Mouse (Mus musculus) embryonic facial prominence, embryonic 12.5 days (tissue): ENCODE results near the gene Ccl22. TPM values are rescaled to one million over a fixed set of nuclear protein-coding genes. Genes with fewer than 3 reads are reported as not detected.

Experiments
- ATAC-seq: fragments of 200-750 bp; cut with Nextera tagmentation; 2 replicates; pipeline ENCODE4 v1.8.0; 2017; ENCODE audit not compliant: insufficient number of reproducible peaks, insufficient read depth, low FRiP score, low TSS enrichment
- H3K27ac ChIP-seq: fragments of 300-500 bp; sonication (generic); 2 replicates; pipeline ENCODE4 v1.5.1; 2016; ENCODE audit warnings: mild to moderate bottlenecking
- H3K27me3 ChIP-seq: fragments of 300-500 bp; sonication (generic); 2 replicates; pipeline ENCODE4 v1.6.1; 2016; ENCODE audit warnings: mild to moderate bottlenecking, moderate library complexity
- H3K36me3 ChIP-seq: fragments of 300-500 bp; sonication (generic); 2 replicates; pipeline ENCODE4 v1.6.1; 2016; ENCODE audit warnings: mild to moderate bottlenecking
- H3K4me1 ChIP-seq: fragments of 300-500 bp; sonication (generic); 2 replicates; pipeline ENCODE4 v1.6.1; 2016
- H3K4me2 ChIP-seq: fragments of 300-500 bp; sonication (generic); replicated peaks from 2 replicates; pipeline ENCODE4 v1.6.1; 2016; ENCODE audit warnings: mild to moderate bottlenecking, moderate library complexity
- H3K4me3 ChIP-seq: fragments of 300-500 bp; sonication (generic); 2 replicates; pipeline ENCODE4 v1.5.1; 2016; ENCODE audit warnings: mild to moderate bottlenecking
- H3K9ac ChIP-seq: fragments of 300-500 bp; sonication (generic); 2 replicates; pipeline ENCODE4 v1.6.1; 2016; ENCODE audit warnings: mild to moderate bottlenecking, moderate library complexity
- H3K9me3 ChIP-seq: fragments of 300-500 bp; sonication (generic); 2 replicates; pipeline ENCODE4 v1.6.1; 2016; ENCODE audit warnings: mild to moderate bottlenecking, moderate library complexity
- whole genome bisulfite sequencing: fragments of 180-500 bp; shearing (Covaris S2); methylation state at CpG from one replicate; pipeline ENCODE4 v1.1.7; 2016; 5-methylcytosine and 5-hydroxymethylcytosine counted together
- polyA plus RNA-seq: library from polyadenylated mRNA; unstranded; fragments of >200 nt; fragmentation: Nextera tagmentation; extraction: Ambion mirVana; gene quantifications from 2 replicates; pipeline ENCODE4 v1.2.1, GENCODE M21; 2016

Gene Ccl22
- polyA plus RNA-seq, 1 experiment from 2014 or later, result not detected

DNA sequence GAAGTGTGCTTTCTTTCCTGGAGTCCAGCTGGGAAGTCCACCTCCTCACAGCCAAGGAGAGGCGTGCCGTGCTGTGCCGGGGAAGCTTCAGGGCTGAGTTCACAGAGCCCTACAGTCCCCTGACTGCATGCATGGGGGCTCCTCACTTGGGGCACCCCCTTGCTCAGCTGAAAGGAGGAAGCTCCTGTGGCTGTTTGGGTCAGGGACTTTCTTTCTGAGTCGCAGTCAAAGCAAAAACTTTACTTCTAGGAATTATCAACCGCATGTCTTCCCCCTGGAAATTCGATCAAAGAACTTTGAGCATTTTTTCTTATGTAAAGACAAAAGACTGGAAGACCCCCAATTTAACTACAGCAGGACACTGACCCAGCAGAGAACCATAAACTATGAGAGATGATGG, 5.6 kb upstream of the Ccl22 start:
- no peak for ATAC-seq
- Histone ChIP-seq H3K9me3 (no peaks in the 10 kb centered on the region), H3K4me1 (no peaks in the 10 kb centered on the region), H3K27me3 (no peaks in the 10 kb centered on the region), H3K27ac (no peak overlapping the region), H3K36me3 (no peaks in the 10 kb centered on the region), H3K9ac (no peak overlapping the region), H3K4me2 (no peak overlapping the region), H3K4me3 (no peak overlapping the region)
- WGBS, result 88% methylated on average over 6 of the region's 6 CpGs

DNA sequence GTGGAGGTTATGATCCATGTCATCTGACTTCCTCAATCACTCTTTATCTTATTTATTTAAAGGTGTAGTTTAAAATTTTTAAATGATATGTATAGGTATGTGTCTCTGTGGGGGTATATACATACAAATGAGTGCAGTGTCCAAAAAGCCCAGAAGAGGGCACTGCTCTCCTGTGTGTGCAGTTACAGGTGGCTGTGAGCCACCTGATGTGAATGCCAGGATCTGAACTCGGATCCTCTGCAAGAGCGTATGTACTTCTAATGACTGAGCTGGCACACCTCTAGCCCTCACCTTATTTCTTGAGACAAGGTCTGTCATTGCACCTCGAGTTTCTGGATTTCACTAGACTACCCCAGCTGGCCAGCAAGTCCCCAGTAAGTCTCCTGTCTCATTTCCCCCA, 4.8 kb upstream of the Ccl22 start:
- no peak for ATAC-seq
- 84% methylated on average over 3 of the region's 3 CpGs for WGBS

DNA sequence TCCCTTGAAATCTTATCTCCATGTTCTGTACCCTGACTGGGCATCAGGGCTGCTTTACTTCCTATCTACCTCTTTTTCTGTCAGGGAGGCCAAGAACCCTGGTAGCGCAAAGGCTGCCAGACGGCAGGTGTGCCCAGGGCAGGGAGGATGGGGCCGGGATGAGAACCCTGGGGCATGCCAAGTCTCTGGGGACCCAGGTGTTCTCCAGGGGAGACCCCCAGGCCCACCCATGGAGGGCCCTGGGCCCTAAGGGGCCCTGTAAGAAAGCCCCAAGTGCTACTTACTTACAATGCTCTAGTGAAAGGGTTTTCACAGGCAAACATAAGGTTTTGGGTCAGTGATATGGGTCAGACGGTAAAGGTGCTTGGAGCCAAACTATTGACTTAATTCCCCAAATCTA, 3.7 kb upstream of the Ccl22 start:
- Histone ChIP-seq H3K36me3 (no peaks in the 10 kb centered on the region), H3K4me3 (no peak overlapping the region), H3K9ac (no peak overlapping the region), H3K9me3 (no peaks in the 10 kb centered on the region), H3K27ac (no peak overlapping the region), H3K4me2 (no peak overlapping the region), H3K4me1 (no peaks in the 10 kb centered on the region), H3K27me3 (no peaks in the 10 kb centered on the region)
- WGBS, result 94% methylated on average over 4 of the region's 4 CpGs
- ATAC-seq, result no peak

More for the DNA sequence above, 4.8 kb upstream of the Ccl22 start:
- H3K4me3 ChIP-seq, result no peak overlapping the region
- no peaks in the 10 kb centered on the region for H3K4me1 ChIP-seq
- no peaks in the 10 kb centered on the region for H3K36me3 ChIP-seq
- no peak overlapping the region for H3K4me2 ChIP-seq
- H3K9me3 ChIP-seq, result no peaks in the 10 kb centered on the region
- no peak overlapping the region for H3K9ac ChIP-seq
- H3K27ac ChIP-seq, result no peak overlapping the region
- no peaks in the 10 kb centered on the region for H3K27me3 ChIP-seq

DNA sequence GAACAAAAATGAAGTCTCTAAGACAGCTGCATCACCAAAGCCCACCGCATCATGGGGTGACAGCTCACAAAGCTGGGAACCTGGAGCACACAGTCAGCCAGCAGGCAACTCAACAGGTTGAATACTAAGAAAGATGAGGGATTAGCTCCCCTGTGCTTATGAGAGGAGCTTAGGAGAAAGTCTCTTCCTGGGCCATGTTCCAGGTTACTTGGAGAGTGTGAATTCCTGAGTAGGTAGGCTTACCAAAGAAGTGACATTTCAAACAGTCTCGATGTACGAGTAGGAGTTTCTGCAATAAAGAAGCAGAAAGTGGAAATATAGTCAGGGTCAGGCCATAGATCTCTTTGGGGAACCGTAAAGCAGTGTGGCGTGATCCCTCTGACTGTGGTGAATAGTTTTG, 906 bp upstream of the Ccl22 start:
- 88% methylated on average over 5 of the region's 5 CpGs for WGBS
- no peak overlapping the region for H3K27ac ChIP-seq
- H3K9me3 ChIP-seq, result no peaks in the 10 kb centered on the region
- H3K27me3 ChIP-seq, result no peaks in the 10 kb centered on the region
- no peak for ATAC-seq
- H3K4me2 ChIP-seq, result no peak overlapping the region
- no peaks in the 10 kb centered on the region for H3K36me3 ChIP-seq
- no peaks in the 10 kb centered on the region for H3K4me1 ChIP-seq
- no peak overlapping the region for H3K4me3 ChIP-seq
- no peak overlapping the region for H3K9ac ChIP-seq

DNA sequence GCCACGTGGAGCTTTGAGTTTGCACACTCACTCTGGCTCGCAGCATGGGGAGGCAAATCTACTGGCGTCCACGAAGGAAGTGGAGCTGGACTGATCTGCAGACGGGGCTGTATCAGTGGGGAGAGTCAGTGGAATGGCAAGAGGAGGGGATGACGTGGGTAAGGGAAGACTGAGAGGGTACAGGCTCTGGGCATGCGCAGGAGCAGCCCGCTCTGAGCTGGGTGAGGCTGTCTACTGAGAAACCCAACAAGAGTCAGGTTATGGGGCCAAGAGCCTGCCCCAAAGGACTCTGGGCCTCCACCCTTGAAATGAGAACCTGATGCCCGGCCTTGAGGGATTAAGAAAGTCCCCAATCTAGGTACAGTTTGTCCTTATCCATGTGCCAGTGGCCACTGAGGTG, 418 bp upstream of the Ccl22 start:
- no peaks in the 10 kb centered on the region for H3K36me3 ChIP-seq
- H3K4me3 ChIP-seq, result no peak overlapping the region
- no peak overlapping the region for H3K4me2 ChIP-seq
- H3K9me3 ChIP-seq, result no peaks in the 10 kb centered on the region
- no peak overlapping the region for H3K9ac ChIP-seq
- H3K27ac ChIP-seq, result no peak overlapping the region
- 80% methylated on average over 9 of the region's 9 CpGs for WGBS
- H3K4me1 ChIP-seq, result no peaks in the 10 kb centered on the region
- no peak for ATAC-seq
- H3K27me3 ChIP-seq, result no peaks in the 10 kb centered on the region

DNA sequence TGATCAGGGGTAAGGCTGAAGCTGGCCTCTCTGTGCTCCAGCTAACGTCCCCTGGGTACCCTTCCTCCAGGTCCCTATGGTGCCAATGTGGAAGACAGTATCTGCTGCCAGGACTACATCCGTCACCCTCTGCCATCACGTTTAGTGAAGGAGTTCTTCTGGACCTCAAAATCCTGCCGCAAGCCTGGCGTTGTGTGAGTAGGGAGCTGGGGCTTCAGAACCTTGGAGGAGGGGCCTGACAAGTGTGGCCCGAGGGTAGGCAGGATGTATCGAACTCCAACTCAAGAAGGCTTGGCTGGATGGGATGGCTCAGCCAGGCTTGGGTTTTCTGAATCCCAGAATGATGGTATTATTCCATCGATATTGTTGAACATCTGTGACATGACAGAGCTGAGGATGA, 1.4 kb downstream of the Ccl22 start:
- no peaks in the 10 kb centered on the region for H3K9me3 ChIP-seq
- H3K27me3 ChIP-seq, result no peaks in the 10 kb centered on the region
- 0 out of 2 replicates have a peak, but pooled peaks cover 2% of the 10 kb centered on the region for H3K4me1 ChIP-seq
- WGBS, result 81% methylated on average over 8 of the region's 8 CpGs
- H3K27ac ChIP-seq, result no peak overlapping the region
- no peak overlapping the region for H3K9ac ChIP-seq
- no peak overlapping the region for H3K4me2 ChIP-seq
- no peak for ATAC-seq
- no peak overlapping the region for H3K4me3 ChIP-seq
- no peaks in the 10 kb centered on the region for H3K36me3 ChIP-seq

DNA sequence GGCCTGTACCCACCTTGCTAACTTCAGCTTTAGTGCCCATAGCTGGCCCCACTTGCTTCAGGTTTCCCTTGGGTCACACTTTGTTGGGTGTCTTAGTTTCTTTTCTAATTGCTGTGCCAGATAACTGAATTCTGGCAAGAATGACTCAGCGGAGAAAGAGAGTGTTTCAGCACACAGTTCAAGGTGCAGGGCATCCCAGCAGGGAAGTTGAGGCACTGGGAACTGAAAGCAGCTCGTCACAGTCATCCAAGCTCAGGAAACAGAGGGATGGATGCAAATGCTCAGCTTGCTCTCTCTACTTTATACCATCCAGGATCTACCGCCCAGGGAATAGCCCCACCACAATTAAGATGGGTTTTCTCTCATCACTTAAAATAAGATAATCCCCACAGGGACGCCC, 3.0 kb downstream of the Ccl22 start:
- WGBS, result 69% methylated on average over 4 of the region's 4 CpGs

DNA sequence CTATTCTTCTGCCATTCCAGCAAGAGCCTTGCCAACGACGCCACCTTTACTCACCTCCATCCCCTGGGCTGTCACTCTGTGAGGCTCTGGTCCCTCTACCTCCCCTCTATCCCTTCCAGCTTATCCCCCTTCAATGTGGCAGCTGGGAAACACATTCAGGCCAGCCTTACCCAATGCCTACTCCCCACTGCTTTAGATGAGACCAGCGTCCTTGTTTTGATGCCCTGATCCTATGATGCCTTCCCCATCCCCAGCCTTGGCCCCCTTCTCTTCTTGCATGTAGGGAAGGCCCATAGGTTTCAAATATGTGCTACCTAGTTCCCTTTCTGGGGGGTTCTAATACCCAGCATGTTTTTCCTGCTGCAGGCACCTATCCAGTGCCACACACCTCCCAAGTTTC, 4.6 kb downstream of the Ccl22 start:
- H3K27me3 ChIP-seq, result no peaks in the 10 kb centered on the region
- no peak overlapping the region for H3K9ac ChIP-seq
- H3K4me2 ChIP-seq, result no peak overlapping the region
- 77% methylated on average over 3 of the region's 3 CpGs for WGBS
- H3K4me3 ChIP-seq, result no peak overlapping the region
- H3K4me1 ChIP-seq, result 0 out of 2 replicates have a peak, but pooled peaks cover 2% of the 10 kb centered on the region
- H3K9me3 ChIP-seq, result no peaks in the 10 kb centered on the region
- H3K36me3 ChIP-seq, result no peaks in the 10 kb centered on the region
- no peak overlapping the region for H3K27ac ChIP-seq
- ATAC-seq, result no peak

More for the DNA sequence above, 3.0 kb downstream of the Ccl22 start:
- Histone ChIP-seq H3K9me3 (no peaks in the 10 kb centered on the region), H3K4me2 (no peak overlapping the region), H3K36me3 (no peaks in the 10 kb centered on the region), H3K4me3 (no peak overlapping the region), H3K4me1 (0 out of 2 replicates have a peak, but pooled peaks cover 2% of the 10 kb centered on the region), H3K27me3 (no peaks in the 10 kb centered on the region), H3K9ac (no peak overlapping the region), H3K27ac (no peak overlapping the region)
- no peak for ATAC-seq

DNA sequence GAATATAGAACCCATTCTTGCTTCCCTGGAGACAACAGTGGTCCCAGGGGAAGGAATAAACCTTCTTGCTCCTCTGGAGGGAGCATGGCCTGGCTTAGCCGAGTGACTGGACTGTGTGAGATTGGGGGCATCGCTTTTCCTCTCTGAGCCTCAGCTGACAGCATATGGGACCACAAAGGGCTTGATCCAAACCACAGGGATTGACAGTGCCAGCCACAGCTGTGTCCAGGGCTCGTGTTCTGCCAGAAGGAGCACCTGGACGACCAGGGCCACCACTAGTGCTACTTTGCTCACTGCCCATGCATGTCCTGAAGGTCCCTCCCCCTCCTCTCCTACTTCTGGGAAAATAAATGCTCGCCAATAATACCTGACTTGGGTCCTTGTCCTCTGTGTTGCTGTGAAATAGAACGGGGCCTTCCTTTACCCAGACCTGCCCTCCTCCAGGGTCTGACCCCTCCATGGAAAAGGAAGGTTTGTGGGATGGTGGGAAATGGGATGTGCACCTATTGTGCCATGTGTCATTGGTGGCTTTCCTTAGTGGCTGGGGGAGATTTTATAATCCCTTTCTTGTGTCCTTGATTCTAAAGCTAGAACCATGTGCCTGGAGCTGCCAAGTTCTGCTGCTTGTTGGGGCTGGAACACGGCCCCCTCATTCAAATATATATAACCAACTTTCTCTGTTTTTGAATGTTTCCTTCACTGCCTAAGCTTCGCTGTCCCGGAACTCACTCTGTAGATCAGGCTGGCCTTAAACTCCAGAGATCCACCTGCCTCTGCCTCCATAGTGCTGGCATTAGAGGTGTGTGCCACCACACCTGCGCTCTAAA, 5.8 kb downstream of the Ccl22 start:
- no peaks in the 10 kb centered on the region for H3K27me3 ChIP-seq
- no peak overlapping the region for H3K4me3 ChIP-seq
- no peaks in the 10 kb centered on the region for H3K36me3 ChIP-seq
- no peak overlapping the region for H3K4me2 ChIP-seq
- WGBS, result 79% methylated on average over 10 of the region's 10 CpGs
- H3K27ac ChIP-seq, result no peak overlapping the region
- H3K9me3 ChIP-seq, result no peaks in the 10 kb centered on the region
- 0 out of 2 replicates have a peak, but pooled peaks cover 2% of the 10 kb centered on the region for H3K4me1 ChIP-seq
- no peak for ATAC-seq
- no peak overlapping the region for H3K9ac ChIP-seq

DNA sequence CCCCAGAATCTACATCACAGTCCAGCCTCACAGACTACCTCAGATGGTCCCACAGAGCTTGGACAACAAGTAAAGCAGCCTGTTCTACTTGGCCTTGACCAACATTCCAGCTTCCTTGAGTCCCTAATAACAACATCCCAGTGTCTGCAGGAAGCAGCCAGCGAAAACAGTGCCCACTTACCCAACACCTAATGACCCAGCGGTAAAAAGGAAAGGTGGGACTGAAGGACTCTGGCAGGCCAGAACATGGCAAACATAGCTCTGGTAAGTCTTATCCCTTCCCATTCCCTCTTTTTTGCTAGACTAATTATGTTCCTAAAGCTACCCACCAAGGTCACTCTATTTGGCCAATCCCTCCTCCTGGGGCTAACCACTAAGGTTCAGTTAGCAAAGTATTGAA, 8.6 kb downstream of the Ccl22 start:
- Histone ChIP-seq H3K27me3 (no peaks in the 10 kb centered on the region), H3K4me2 (no peak overlapping the region), H3K4me3 (no peak overlapping the region), H3K9me3 (no peaks in the 10 kb centered on the region), H3K36me3 (no peaks in the 10 kb centered on the region), H3K27ac (no peak overlapping the region), H3K4me1 (0 out of 2 replicates have a peak, but pooled peaks cover 2% of the 10 kb centered on the region), H3K9ac (no peak overlapping the region)
- ATAC-seq, result no peak
- 88% methylated on average over 2 of the region's 2 CpGs for WGBS

DNA sequence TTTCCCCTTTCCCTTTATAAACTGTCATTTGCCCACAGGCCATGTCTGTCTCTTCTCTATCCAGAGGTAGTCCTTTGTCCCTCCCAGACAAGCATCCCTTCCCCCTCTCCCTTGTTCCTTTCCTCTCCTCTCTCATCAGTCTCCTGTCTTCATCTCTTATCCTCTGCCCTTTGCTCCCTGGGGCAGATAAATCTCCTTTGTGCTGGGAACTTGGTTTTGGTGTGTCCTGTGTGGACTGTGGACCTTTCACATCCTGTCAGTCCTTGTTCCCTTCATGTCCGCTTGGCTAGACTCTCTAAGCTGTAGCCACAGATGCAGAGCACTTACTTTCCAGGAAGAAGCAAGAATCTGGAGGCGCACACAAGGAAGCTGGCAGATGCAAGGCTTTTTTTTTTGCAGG, 9.1 kb downstream of the Ccl22 start:
- 59% methylated on average over 2 of the region's 2 CpGs for WGBS
- H3K36me3 ChIP-seq, result no peaks in the 10 kb centered on the region
- no peak overlapping the region for H3K4me3 ChIP-seq
- no peak overlapping the region for H3K27ac ChIP-seq
- no peak overlapping the region for H3K4me2 ChIP-seq
- 0 out of 2 replicates have a peak, but pooled peaks cover 2% of the 10 kb centered on the region for H3K4me1 ChIP-seq
- no peaks in the 10 kb centered on the region for H3K9me3 ChIP-seq
- ATAC-seq, result no peak
- H3K9ac ChIP-seq, result no peak overlapping the region
- H3K27me3 ChIP-seq, result no peaks in the 10 kb centered on the region

DNA sequence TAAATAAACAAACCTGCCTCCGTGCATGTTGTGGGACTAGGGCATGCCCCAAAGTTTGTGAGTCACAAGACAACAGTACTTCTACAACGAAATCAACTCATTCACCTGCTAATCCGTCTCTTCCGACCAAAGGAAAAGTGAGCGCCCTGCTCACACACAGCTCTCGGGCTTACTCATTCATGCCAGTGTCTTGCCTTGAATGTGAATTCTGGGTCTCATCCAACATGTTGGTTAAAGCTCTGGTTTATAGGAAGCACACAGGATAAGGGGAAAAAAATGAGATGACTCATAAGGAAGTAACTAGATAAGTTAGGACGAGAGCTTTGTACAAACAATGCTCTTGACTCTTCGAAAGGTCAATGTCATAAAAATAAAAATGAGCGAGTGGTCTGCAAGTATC, 21.6 kb downstream of the Ccl22 start:
- WGBS, result 76% methylated on average over 9 of the region's 9 CpGs
- H3K27me3 ChIP-seq, result peaks cover 30% of the 10 kb centered on the region
- H3K4me2 ChIP-seq, result no peak overlapping the region
- no peaks in the 10 kb centered on the region for H3K9me3 ChIP-seq
- no peak overlapping the region for H3K27ac ChIP-seq
- no peak overlapping the region for H3K9ac ChIP-seq
- peaks cover 6% of the 10 kb centered on the region for H3K4me1 ChIP-seq
- no peaks in the 10 kb centered on the region for H3K36me3 ChIP-seq
- ATAC-seq, result no peak
- H3K4me3 ChIP-seq, result no peak overlapping the region
